Mouse (Mus musculus) heart, adult 2 months (tissue): ENCODE measurements around the gene Pithd1. TPM values are rescaled to one million over a fixed set of nuclear protein-coding genes. Genes with fewer than 3 reads are reported as not detected.
A peak's percentile ranks its signal among the peaks of the same experiment; 100 is the strongest.

Experiments
- DNase-seq, 2 experiments: peaks; one replicate each; pipeline ENCODE4 v3.0.0; 2021
- H3K27ac ChIP-seq: fragments of 200-600 bp; 2 replicates; pipeline ENCODE4 v1.8.1; 2022
- H3K27me3 ChIP-seq: fragments of 200-500 bp; 2 replicates; pipeline ENCODE4 v1.6.1; 2012; ENCODE audit warnings: mild to moderate bottlenecking, low read length, inconsistent platforms, mixed read lengths; ENCODE audit not compliant: control insufficient read depth, insufficient read depth
- H3K36me3 ChIP-seq: fragments of 200-500 bp; 2 replicates; pipeline ENCODE4 v1.6.1; 2012; ENCODE audit warnings: low read length, inconsistent platforms; ENCODE audit not compliant: control insufficient read depth, insufficient read depth
- H3K4me1 ChIP-seq: fragments of 200-500 bp; 2 replicates; pipeline ENCODE4 v1.6.1; 2011; ENCODE audit warnings: low read length; ENCODE audit not compliant: control insufficient read depth, insufficient read depth
- H3K4me3 ChIP-seq: fragments of 200-600 bp; 2 replicates; pipeline ENCODE4 v1.8.1; 2022
- H3K79me2 ChIP-seq: fragments of 200-500 bp; replicated peaks from 2 replicates; pipeline ENCODE4 v1.6.1; 2012; ENCODE audit warnings: mild to moderate bottlenecking, inconsistent platforms, low read length, moderate library complexity, mixed read lengths; ENCODE audit not compliant: control insufficient read depth, insufficient read depth
- H3K9ac ChIP-seq: fragments of 200-500 bp; 2 replicates; pipeline ENCODE4 v1.6.1; 2012; ENCODE audit warnings: low read depth, mild to moderate bottlenecking, control low read depth, inconsistent platforms, low read length, mixed read lengths
- CTCF ChIP-seq: fragments of 200-600 bp; IDR thresholded peaks from 2 replicates; pipeline ENCODE4 v1.8.1; 2022; ENCODE audit warnings: antibody characterized with exemption, mild to moderate bottlenecking, moderate library complexity
- EP300 ChIP-seq: fragments of 200-500 bp; IDR thresholded peaks from 2 replicates; pipeline ENCODE4 v1.6.1; 2011; ENCODE audit warnings: low read depth, low read length, control low read depth; ENCODE audit not compliant: insufficient read depth
- POLR2A ChIP-seq: fragments of 200-500 bp; IDR thresholded peaks from 2 replicates; pipeline ENCODE4 v1.6.1; 2011; ENCODE audit warnings: mild to moderate bottlenecking, low read depth, low read length, control low read depth; ENCODE audit not compliant: insufficient read depth
- WGBS: fragments of 180-500 bp; shearing (Covaris S2); methylation state at CpG from one replicate; pipeline ENCODE4 v1.1.7; 2018; 5-methylcytosine and 5-hydroxymethylcytosine counted together
- intact Hi-C: fragments of 180-260 bp; cut with DNase I; formaldehyde crosslinking; loops from one replicate; pipeline ENCODE4 v1.15.1; 2025
- polyA plus RNA-seq: library from polyadenylated mRNA; depleted of rRNA; stranded (reverse); fragments of >200 nt; gene quantifications from 2 replicates; pipeline ENCODE4 v1.2.3, GENCODE M21; 2012
- total RNA-seq, 2 experiments: library from RNA; stranded (reverse); gene quantifications; 2 replicates each; pipeline ENCODE4 v1.2.3; 2021

Pithd1 gene
- total and polyA plus RNA-seq, 3 experiments = 19.0 to 20.9 (median 19.4) TPM

- intact Hi-C loops = loop anchor here (2.0 to 5.0 kb wide), 3 partner anchors 42 to 89 kb away; partner anchors contain the start of genes Eloa, Fuca1 and Rpl11
- peaks cover 2% of the 10 kb centered on the region for H3K4me1 ChIP-seq
- H3K36me3 ChIP-seq = no peaks in the 10 kb centered on the region
- peak overlapping the region; percentile 86 for H3K9ac ChIP-seq
- no peaks in the 10 kb centered on the region for H3K27me3 ChIP-seq
- DNase-seq = no peak
- 5% methylated on average over 15 of the region's 15 CpGs for WGBS
- H3K27ac ChIP-seq = peak overlapping the region; percentile 100
- H3K79me2 ChIP-seq = no peaks in the 10 kb centered on the region
- peak overlapping the region; percentile 59 for H3K4me3 ChIP-seq
- TF ChIP-seq CTCF (no peak), POLR2A (no peak; the same call in 1 of the 2 replicates), EP300 (no peak)
Measured at GRCm38 (mm10) chr4:135962946-135963345, 24.1 kb downstream of the Pithd1 start.

GRCm38 (mm10) chr4:135962198-135962597 is 24.9 kb downstream of the Pithd1 start:
- peaks cover 2% of the 10 kb centered on the region for H3K4me1 ChIP-seq
- H3K27me3 ChIP-seq = no peaks in the 10 kb centered on the region
- TF ChIP-seq EP300 (no peak), CTCF (no peak), POLR2A (no peak)
- H3K79me2 ChIP-seq = no peaks in the 10 kb centered on the region
- no peak overlapping the region for H3K4me3 ChIP-seq
- no peaks in the 10 kb centered on the region for H3K36me3 ChIP-seq
- no peak for DNase-seq
- 84% methylated on average over 7 of the region's 7 CpGs for WGBS
- H3K27ac ChIP-seq = no peak overlapping the region
- intact Hi-C loops = loop anchor here (2.0 to 5.0 kb wide), 3 partner anchors 41 to 90 kb away; partner anchors contain the start of genes Eloa, Fuca1 and Rpl11
- no peak overlapping the region for H3K9ac ChIP-seq

- TF ChIP-seq CTCF (no peak), EP300 (no peak), POLR2A (no peak)
- Histone ChIP-seq H3K36me3 (no peaks in the 10 kb centered on the region), H3K4me1 (peaks cover 2% of the 10 kb centered on the region), H3K9ac (no peak overlapping the region), H3K27ac (no peak overlapping the region), H3K79me2 (no peaks in the 10 kb centered on the region), H3K27me3 (no peaks in the 10 kb centered on the region), H3K4me3 (no peak overlapping the region)
- intact Hi-C loops = loop anchor here (2.0 to 5.0 kb wide), 3 partner anchors 41 to 91 kb away; partner anchors contain the start of genes Eloa, Fuca1 and Rpl11
- no peak for DNase-seq
- 88% methylated on average over 5 of the region's 5 CpGs for WGBS
Measured at GRCm38 (mm10) chr4:135961709-135962108, 25.4 kb downstream of the Pithd1 start.

GRCm38 (mm10) chr4:135960717-135961116 is 26.3 kb downstream of the Pithd1 start:
- 27% methylated on average over 5 of the region's 5 CpGs for WGBS
- intact Hi-C loops = loop anchor here (1.0 to 5.0 kb wide), 2 partner anchors 70 to 92 kb away; partner anchors contain the start of gene Rpl11

GRCm38 (mm10) chr4:135958354-135958753 is 28.7 kb downstream of the Pithd1 start:
- Histone ChIP-seq H3K9ac (no peak overlapping the region), H3K79me2 (no peaks in the 10 kb centered on the region), H3K36me3 (no peaks in the 10 kb centered on the region), H3K4me1 (peaks cover 2% of the 10 kb centered on the region), H3K27me3 (no peaks in the 10 kb centered on the region), H3K4me3 (no peak overlapping the region), H3K27ac (no peak overlapping the region)
- no peak for DNase-seq
- WGBS = 60% methylated on average over 8 of the region's 8 CpGs
- no peak for TF ChIP-seq EP300
- intact Hi-C loops = no loop called here

More at GRCm38 (mm10) chr4:135960717-135961116, 26.3 kb downstream of the Pithd1 start:
- H3K79me2 ChIP-seq = no peaks in the 10 kb centered on the region
- no peak overlapping the region for H3K9ac ChIP-seq
- DNase-seq = peak; percentile 76 to 82
- no peak overlapping the region for H3K4me3 ChIP-seq
- TF ChIP-seq EP300 (0 out of 2 replicates have a peak, but pooled peaks have one; percentile 72), CTCF (peak; percentile 95), POLR2A (no peak)
- H3K27me3 ChIP-seq = no peaks in the 10 kb centered on the region
- peaks cover 2% of the 10 kb centered on the region for H3K4me1 ChIP-seq
- H3K36me3 ChIP-seq = no peaks in the 10 kb centered on the region
- no peak overlapping the region for H3K27ac ChIP-seq

GRCm38 (mm10) chr4:135955886-135956285 is 31.2 kb downstream of the Pithd1 start:
- Histone ChIP-seq H3K27me3 (no peaks in the 10 kb centered on the region), H3K79me2 (no peaks in the 10 kb centered on the region), H3K36me3 (no peaks in the 10 kb centered on the region), H3K27ac (no peak overlapping the region), H3K4me3 (no peak overlapping the region), H3K9ac (no peak overlapping the region), H3K4me1 (no peaks in the 10 kb centered on the region)
- intact Hi-C loops = no loop called here
- 75% methylated on average over 9 of the region's 9 CpGs for WGBS
- DNase-seq = no peak
- TF ChIP-seq POLR2A = no peak
- no peak for TF ChIP-seq CTCF
- no peak for TF ChIP-seq EP300

- no peak overlapping the region for H3K4me3 ChIP-seq
- no peaks in the 10 kb centered on the region for H3K27me3 ChIP-seq
- no peak overlapping the region for H3K27ac ChIP-seq
- H3K79me2 ChIP-seq = peaks cover 3% of the 10 kb centered on the region; the same call in 1 of the 2 replicates
- H3K9ac ChIP-seq = no peak overlapping the region
- TF ChIP-seq EP300 (peak; percentile 69; the same call in 1 of the 2 replicates), POLR2A (no peak), CTCF (peak; percentile 95)
- H3K4me1 ChIP-seq = peaks cover 7% of the 10 kb centered on the region
- no peaks in the 10 kb centered on the region for H3K36me3 ChIP-seq
- 23% methylated on average over 2 of the region's 2 CpGs for WGBS
- DNase-seq = peak; percentile 66 to 82
- intact Hi-C loops = no loop called here
Measured at GRCm38 (mm10) chr4:135954241-135954640, 32.8 kb downstream of the Pithd1 start.
